Mouse (Mus musculus) gastrocnemius, postnatal 14 days (tissue): Measurements from ENCODE around the gene Gm20422. TPM values are rescaled to one million over a fixed set of nuclear protein-coding genes. Genes with fewer than 3 reads are reported as not detected.
"Not testable (repeated sequence)": the region's sequence is repeated elsewhere in the genome, so short reads cannot be mapped to it uniquely, and the experiment has no call there.

Experiments used
- DNase-seq: peaks from one replicate; pipeline ENCODE4 v3.0.0; 2021; ENCODE audit warnings: mixed read lengths
- intact Hi-C: fragments of 180-260 bp; cut with DNase I; formaldehyde crosslinking; loops from one replicate; pipeline ENCODE4 v1.15.1; 2025; ENCODE audit warnings: low total_unique reads
- total RNA-seq, 2 experiments: library from RNA; stranded (reverse); gene quantifications; 2 replicates each; pipeline ENCODE4 v1.2.3; 2021

The Gm20422 gene
- total RNA-seq, 2 experiments from 2014 or later: 2.6 to 2.7 TPM

DNA sequence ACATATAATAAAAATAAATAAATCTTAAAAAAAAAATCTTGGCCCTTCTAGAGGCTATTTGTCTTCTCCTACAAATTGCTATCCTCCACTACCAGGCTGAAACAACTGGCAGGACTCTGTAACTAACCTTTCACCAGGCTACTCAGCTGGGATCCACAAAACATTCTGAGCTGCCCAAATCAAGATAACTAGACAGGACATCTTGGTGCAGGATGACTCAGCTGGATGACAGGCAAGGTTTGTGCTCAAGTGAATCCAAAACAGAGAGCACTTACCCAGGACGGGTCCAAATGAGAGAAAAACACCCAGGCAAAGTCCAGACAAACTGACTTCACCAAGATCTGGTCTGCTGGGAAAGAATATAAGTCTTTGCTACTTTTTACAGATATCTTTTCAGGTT is 39.2 kb downstream of the Gm20422 start:
- intact Hi-C loops: no loop called here
- DNase-seq: no peak

DNA sequence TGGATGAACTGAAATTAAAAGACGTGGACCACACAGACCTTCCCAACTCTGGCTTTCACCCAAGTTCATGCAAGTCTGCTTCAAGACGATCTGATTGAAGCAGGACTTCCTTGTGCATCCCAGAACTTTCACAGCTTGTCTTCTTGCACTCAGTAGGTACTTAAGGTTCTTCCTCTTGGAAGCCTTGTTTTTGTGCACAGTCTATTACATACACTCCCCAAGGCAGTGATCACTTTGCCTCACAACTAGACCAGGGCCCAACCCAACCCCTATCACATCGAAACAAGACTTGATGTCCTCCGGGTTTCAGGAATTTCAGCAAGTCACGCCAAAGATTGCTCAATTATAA is 57.5 kb downstream of the Gm20422 start:
- intact Hi-C loops: loop anchor here (10.0 kb wide), 1 partner anchor 92 kb away; the partner anchor contains the start of gene Zfp868
- no peak for DNase-seq

- peak; percentile 95 for DNase-seq
- intact Hi-C loops: loop anchor here (10.0 kb wide), 1 partner anchor 92 kb away; the partner anchor contains the start of gene Zfp868
Measured at GRCm38 (mm10) chr8:69716403-69717231, 58.1 kb downstream of the Gm20422 start.

- intact Hi-C loops: loop anchor here (10.0 kb wide), 1 partner anchor 91 kb away; the partner anchor contains the start of gene Zfp868
Measured at GRCm38 (mm10) chr8:69715366-69715765, 59.3 kb downstream of the Gm20422 start.

GRCm38 (mm10) chr8:69713516-69713915 is 61.2 kb downstream of the Gm20422 start:
- DNase-seq: no peak
- intact Hi-C loops: loop anchor here (10.0 kb wide), 1 partner anchor 89 kb away; the partner anchor contains the start of gene Zfp868

More at GRCm38 (mm10) chr8:69715366-69715765, 59.3 kb downstream of the Gm20422 start:
- DNase-seq: no peak

DNA sequence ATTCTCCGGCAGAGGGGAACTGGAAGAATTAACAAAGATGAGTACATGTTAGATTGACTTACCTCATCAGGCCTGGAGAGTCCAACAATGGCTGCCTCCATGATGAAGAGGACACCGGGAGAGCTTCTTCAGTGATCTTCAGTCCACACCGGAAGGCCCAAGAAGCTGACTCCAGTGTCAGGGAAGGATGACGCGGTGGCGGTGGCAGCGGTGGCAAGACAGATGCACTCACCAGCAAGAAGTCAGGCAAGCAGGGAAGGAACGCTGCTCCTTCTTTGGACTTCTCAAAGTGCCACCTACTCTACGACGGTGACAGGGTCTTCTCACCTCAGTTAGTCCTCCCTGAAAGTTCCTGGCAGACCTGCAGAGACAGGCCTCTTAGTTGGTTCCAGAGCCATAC is 64.1 kb downstream of the Gm20422 start, which contains the start of gene Zfp869:
Gene Zfp869 (minus strand): TSS at position 101 of the 400 bp plus-strand sequence.
- intact Hi-C loops: loop anchor here (10.0 kb wide), 1 partner anchor 86 kb away; the partner anchor contains the start of gene Zfp868
- not testable (repeated sequence) for DNase-seq

DNA sequence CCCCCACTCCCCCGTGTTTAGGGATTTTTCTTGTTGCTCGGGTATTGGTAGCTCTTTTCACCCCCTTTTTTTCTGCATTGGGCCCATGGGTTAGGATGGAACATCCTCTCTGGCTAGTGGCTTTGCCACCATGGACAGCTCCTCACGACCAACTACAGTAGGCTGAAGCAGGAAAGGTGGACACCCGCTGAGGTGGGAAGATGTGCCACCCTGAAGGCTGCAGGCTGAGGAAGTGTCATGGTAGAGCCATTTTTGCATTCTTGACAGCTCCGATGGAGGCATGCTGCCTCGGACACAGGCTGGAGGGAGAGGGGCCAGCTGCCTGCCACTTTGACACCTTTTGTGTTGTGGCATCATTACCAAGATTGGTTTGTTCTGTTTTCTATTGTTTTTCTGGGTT is 72.9 kb downstream of the Gm20422 start:
- intact Hi-C loops: no loop called here
- DNase-seq: no peak

Other genes with a start within 250 kb of the Gm20422 start
- gene Zfp868, start 149.3 kb downstream of the Gm20422 start, total RNA-seq: 1 to 10 TPM; 6.1 to 6.7 TPM
- gene Zfp964, start 120.4 kb downstream of the Gm20422 start, total RNA-seq: under 1 TPM; 0.60 to 0.84 TPM
- gene Zfp869, start 64.2 kb downstream of the Gm20422 start, total RNA-seq: 1 to 10 TPM; 8.7 to 9.0 TPM
- 1 to 10 TPM; 2.6 to 3.0 TPM for gene Zfp963, start 24.9 kb downstream of the Gm20422 start, total RNA-seq
- 10 to 100 TPM; 11.6 to 11.9 TPM for gene Atp13a1, start 16.3 kb upstream of the Gm20422 start, total RNA-seq
- gene Zfp866, start 16.3 kb upstream of the Gm20422 start, total RNA-seq: 10 to 100 TPM; 10.3 to 11.2 TPM
- gene Gmip, start 33.8 kb upstream of the Gm20422 start, total RNA-seq: 1 to 10 TPM; 2.7 to 3.4 TPM
- under 1 TPM; 0.07 to 0.10 TPM for gene Lpar2, start 47.5 kb upstream of the Gm20422 start, total RNA-seq
- under 1 TPM in 1 of 2 experiments, not detected in 1; 0.37 TPM for gene Pbx4, start 57.6 kb upstream of the Gm20422 start, total RNA-seq
- gene Cilp2, start 112.8 kb upstream of the Gm20422 start, total RNA-seq: 10 to 100 TPM; 26.6 to 27.8 TPM
- under 1 TPM in 1 of 2 experiments, not detected in 1; 0.31 TPM for gene Tssk6, start 127.3 kb upstream of the Gm20422 start, total RNA-seq
- 100 to 1,000 TPM; 265 to 294 TPM for gene Ndufa13, start 127.7 kb upstream of the Gm20422 start, total RNA-seq
- gene Yjefn3, start 127.8 kb upstream of the Gm20422 start, total RNA-seq: 10 to 100 TPM in 1 of 2 experiments, 1 to 10 TPM in 1; 7.8 to 10.2 TPM
- 10 to 100 TPM; 31.0 to 35.1 TPM for gene Gatad2a, start 221.5 kb upstream of the Gm20422 start, total RNA-seq